Mouse (Mus musculus) intestine, embryonic 14.5 days (tissue): ENCODE results near the gene Aldh4a1. TPM values are rescaled to one million over a fixed set of nuclear protein-coding genes. Genes with fewer than 3 reads are reported as not detected.

Experiments used
- ATAC-seq: fragments of 200-750 bp; cut with Nextera tagmentation; replicated peaks from 2 replicates; pipeline ENCODE4 v1.8.0; 2017; ENCODE audit warnings: low read depth, moderate number of reproducible peaks, moderate TSS enrichment, moderate library complexity; ENCODE audit not compliant: low FRiP score, low TSS enrichment
- DNase-seq: peaks from one replicate; pipeline ENCODE4 v3.0.0-alpha.2; 2018; ENCODE audit warnings: low spot score
- H3K27ac ChIP-seq: fragments of 300-500 bp; sonication (generic); 2 replicates; pipeline ENCODE4 v1.5.1; 2014; ENCODE audit warnings: low read depth, mild to moderate bottlenecking, control low read depth
- H3K27me3 ChIP-seq: fragments of 300-500 bp; sonication (generic); replicated peaks from 2 replicates; pipeline ENCODE4 v1.6.1; 2014; ENCODE audit warnings: low read length, control low read depth; ENCODE audit not compliant: control insufficient read depth, insufficient read depth
- H3K36me3 ChIP-seq: fragments of 300-500 bp; sonication (generic); 2 replicates; pipeline ENCODE4 v1.6.1; 2014; ENCODE audit warnings: low read length, control low read depth; ENCODE audit not compliant: control insufficient read depth, insufficient read depth
- H3K4me1 ChIP-seq: fragments of 300-500 bp; sonication (generic); replicated peaks from 2 replicates; pipeline ENCODE4 v1.6.1; 2014; ENCODE audit warnings: low read length, control low read depth, mixed read lengths; ENCODE audit not compliant: control insufficient read depth, insufficient read depth
- H3K4me2 ChIP-seq: fragments of 300-500 bp; sonication (generic); 2 replicates; pipeline ENCODE4 v1.6.1; 2014; ENCODE audit warnings: low read length
- H3K4me3 ChIP-seq: fragments of 300-500 bp; sonication (generic); 2 replicates; pipeline ENCODE4 v1.5.1; 2014; ENCODE audit warnings: low read depth, low read length, control low read depth, mixed read lengths
- H3K9ac ChIP-seq: fragments of 300-500 bp; sonication (generic); 2 replicates; pipeline ENCODE4 v1.6.1; 2014; ENCODE audit warnings: mild to moderate bottlenecking, low read length
- H3K9me3 ChIP-seq: fragments of 300-500 bp; sonication (generic); 2 replicates; pipeline ENCODE4 v1.6.1; 2016; ENCODE audit warnings: low read length, control low read depth; ENCODE audit not compliant: control insufficient read depth
- WGBS: fragments of 180-500 bp; shearing (Covaris S2); extraction: QIAGEN DNeasy Blood & Tissue Kit; methylation state at CpG from one replicate; pipeline ENCODE4 v1.1.7; 2014; 5-methylcytosine and 5-hydroxymethylcytosine counted together
- polyA plus RNA-seq: library from polyadenylated mRNA; unstranded; fragments of >200 nt; fragmentation: Nextera tagmentation; extraction: Ambion mirVana; gene quantifications from 2 replicates; pipeline ENCODE4 v1.2.1, GENCODE M21; 2014

Aldh4a1 gene
- polyA plus RNA-seq, 1 experiment from 2014 or later, result 11.0 TPM

GRCm38 (mm10) chr4:139584704-139585103 lies 38.0 kb upstream of the Aldh4a1 start:
- WGBS, result 72% methylated on average over 11 of the region's 11 CpGs
- Histone ChIP-seq H3K36me3 (no peaks in the 10 kb centered on the region), H3K27ac (0 out of 2 replicates have a peak overlapping the region, but pooled peaks have one; percentile 27), H3K27me3 (no peaks in the 10 kb centered on the region), H3K4me2 (no peak overlapping the region), H3K9ac (no peak overlapping the region), H3K4me1 (peaks cover 48% of the 10 kb centered on the region), H3K9me3 (no peaks in the 10 kb centered on the region), H3K4me3 (no peak overlapping the region)
- no peak for ATAC-seq
- no peak for DNase-seq

GRCm38 (mm10) chr4:139585713-139586112 lies 37.0 kb upstream of the Aldh4a1 start:
- Histone ChIP-seq H3K27me3 (no peaks in the 10 kb centered on the region), H3K36me3 (no peaks in the 10 kb centered on the region), H3K4me1 (peaks cover 45% of the 10 kb centered on the region), H3K9ac (no peak overlapping the region), H3K9me3 (no peaks in the 10 kb centered on the region), H3K27ac (no peak overlapping the region), H3K4me2 (no peak overlapping the region), H3K4me3 (no peak overlapping the region)
- no peak for DNase-seq
- 54% methylated on average over 7 of the region's 7 CpGs for WGBS
- ATAC-seq, result no peak

- Histone ChIP-seq H3K36me3 (no peaks in the 10 kb centered on the region), H3K4me3 (no peak overlapping the region), H3K9me3 (no peaks in the 10 kb centered on the region), H3K27me3 (no peaks in the 10 kb centered on the region), H3K9ac (no peak overlapping the region), H3K4me1 (peaks cover 28% of the 10 kb centered on the region), H3K27ac (no peak overlapping the region), H3K4me2 (no peak overlapping the region)
- ATAC-seq (no peak), DNase-seq (no peak)
- 71% methylated on average over 4 of the region's 4 CpGs for WGBS
Measured at GRCm38 (mm10) chr4:139587370-139587769, 35.3 kb upstream of the Aldh4a1 start.

- Histone ChIP-seq H3K9ac (no peak overlapping the region), H3K4me2 (no peak overlapping the region), H3K36me3 (no peaks in the 10 kb centered on the region), H3K27ac (no peak overlapping the region), H3K27me3 (no peaks in the 10 kb centered on the region), H3K4me3 (no peak overlapping the region), H3K4me1 (peaks cover 25% of the 10 kb centered on the region), H3K9me3 (no peaks in the 10 kb centered on the region)
- DNase-seq (no peak), ATAC-seq (no peak)
- WGBS, result 84% methylated on average over 4 of the region's 4 CpGs
Measured at GRCm38 (mm10) chr4:139587773-139588172, 34.9 kb upstream of the Aldh4a1 start.

- Histone ChIP-seq H3K36me3 (no peaks in the 10 kb centered on the region), H3K9me3 (no peaks in the 10 kb centered on the region), H3K4me1 (peaks cover 23% of the 10 kb centered on the region), H3K27ac (no peak overlapping the region), H3K4me3 (no peak overlapping the region), H3K4me2 (no peak overlapping the region), H3K9ac (no peak overlapping the region), H3K27me3 (no peaks in the 10 kb centered on the region)
- no peak for DNase-seq
- 73% methylated on average over 5 of the region's 5 CpGs for WGBS
- ATAC-seq, result no peak
Measured at GRCm38 (mm10) chr4:139589351-139590027, 33.2 kb upstream of the Aldh4a1 start.

GRCm38 (mm10) chr4:139590446-139590845 lies 32.2 kb upstream of the Aldh4a1 start:
- H3K27ac ChIP-seq, result no peak overlapping the region
- H3K9me3 ChIP-seq, result no peaks in the 10 kb centered on the region
- ATAC-seq (no peak), DNase-seq (no peak)
- H3K36me3 ChIP-seq, result no peaks in the 10 kb centered on the region
- WGBS, result 46% methylated on average over 4 of the region's 4 CpGs
- peaks cover 21% of the 10 kb centered on the region for H3K4me1 ChIP-seq
- no peaks in the 10 kb centered on the region for H3K27me3 ChIP-seq
- no peak overlapping the region for H3K9ac ChIP-seq
- H3K4me2 ChIP-seq, result no peak overlapping the region
- no peak overlapping the region for H3K4me3 ChIP-seq

GRCm38 (mm10) chr4:139592895-139593294 lies 29.8 kb upstream of the Aldh4a1 start:
- no peak for ATAC-seq
- no peak overlapping the region for H3K9ac ChIP-seq
- H3K27me3 ChIP-seq, result no peaks in the 10 kb centered on the region
- no peaks in the 10 kb centered on the region for H3K9me3 ChIP-seq
- no peak overlapping the region for H3K4me3 ChIP-seq
- 76% methylated on average over 7 of the region's 7 CpGs for WGBS
- no peak overlapping the region for H3K4me2 ChIP-seq
- no peak for DNase-seq
- no peaks in the 10 kb centered on the region for H3K36me3 ChIP-seq
- peaks cover 37% of the 10 kb centered on the region for H3K4me1 ChIP-seq
- no peak overlapping the region for H3K27ac ChIP-seq

- Histone ChIP-seq H3K9me3 (no peaks in the 10 kb centered on the region), H3K9ac (no peak overlapping the region), H3K4me2 (no peak overlapping the region), H3K4me1 (peaks cover 42% of the 10 kb centered on the region), H3K27ac (no peak overlapping the region), H3K36me3 (no peaks in the 10 kb centered on the region), H3K4me3 (no peak overlapping the region), H3K27me3 (no peaks in the 10 kb centered on the region)
- WGBS, result 71% methylated on average over 6 of the region's 6 CpGs
- ATAC-seq (no peak), DNase-seq (no peak)
Measured at GRCm38 (mm10) chr4:139593383-139593782, 29.3 kb upstream of the Aldh4a1 start.

GRCm38 (mm10) chr4:139594062-139594461 lies 28.6 kb upstream of the Aldh4a1 start:
- Histone ChIP-seq H3K9me3 (no peaks in the 10 kb centered on the region), H3K27ac (no peak overlapping the region), H3K9ac (no peak overlapping the region), H3K4me2 (no peak overlapping the region), H3K4me1 (peaks cover 47% of the 10 kb centered on the region), H3K4me3 (no peak overlapping the region), H3K36me3 (no peaks in the 10 kb centered on the region), H3K27me3 (no peaks in the 10 kb centered on the region)
- DNase-seq (no peak), ATAC-seq (no peak)
- 48% methylated on average over 3 of the region's 3 CpGs for WGBS
